Mouse (Mus musculus): Measurements from ENCODE around the gene Gm17571. TPM values are rescaled to one million over a fixed set of nuclear protein-coding genes. Genes with fewer than 3 reads are reported as not detected.
A peak's percentile ranks its signal among the peaks of the same experiment; 100 is the strongest.

The Gm17571 gene
- polyA plus RNA-seq, 1 experiment from 2014 or later, result not detected

- H3K9ac ChIP-seq (ENCODE audit: low read length), result no peak overlapping the region
- H3K27me3 ChIP-seq (ENCODE audit: control insufficient read depth, insufficient read depth, low read depth, low read length), result no peaks in the 10 kb centered on the region
- H3K27ac ChIP-seq (ENCODE audit: low read length), result peak overlapping the region; percentile 91
- ATAC-seq (ENCODE audit: low read depth), result peak; percentile 63
- H3K36me3 ChIP-seq (ENCODE audit: control insufficient read depth, insufficient read depth, low read length), result no peaks in the 10 kb centered on the region
- no peak overlapping the region for H3K4me3 ChIP-seq (ENCODE audit: low read length)
- peak overlapping the region; percentile 45; the same call in 1 of the 2 replicates for H3K4me2 ChIP-seq (ENCODE audit: low read depth, low read length)
- no peaks in the 10 kb centered on the region for H3K9me3 ChIP-seq (ENCODE audit: control insufficient read depth, low read length)
- peaks cover 38% of the 10 kb centered on the region for H3K4me1 ChIP-seq (replicated peaks; ENCODE audit: control insufficient read depth, insufficient read depth, low read length)
- 41% methylated on average over 5 of the region's 5 CpGs for WGBS
Measured at GRCm38 (mm10) chr9:13483199-13484068, 36.9 kb upstream of the Gm17571 start.

GRCm38 (mm10) chr9:13479275-13479674 is 32.7 kb upstream of the Gm17571 start:
- ATAC-seq (ENCODE audit: low read depth), result no peak
- no peak overlapping the region for H3K27ac ChIP-seq (ENCODE audit: low read length)
- no peaks in the 10 kb centered on the region for H3K27me3 ChIP-seq (ENCODE audit: control insufficient read depth, insufficient read depth, low read depth, low read length)
- no peaks in the 10 kb centered on the region for H3K9me3 ChIP-seq (ENCODE audit: control insufficient read depth, low read length)
- 34% methylated on average over 4 of the region's 4 CpGs for WGBS
- no peak overlapping the region for H3K9ac ChIP-seq (ENCODE audit: low read length)
- H3K4me1 ChIP-seq (replicated peaks; ENCODE audit: control insufficient read depth, insufficient read depth, low read length), result peaks cover 15% of the 10 kb centered on the region
- no peaks in the 10 kb centered on the region for H3K36me3 ChIP-seq (ENCODE audit: control insufficient read depth, insufficient read depth, low read length)
- H3K4me3 ChIP-seq (ENCODE audit: low read length), result no peak overlapping the region
- H3K4me2 ChIP-seq (ENCODE audit: low read depth, low read length), result no peak overlapping the region

- no peak for ATAC-seq (ENCODE audit: low read depth)
- Histone ChIP-seq H3K27me3 (ENCODE audit: control insufficient read depth, insufficient read depth, low read depth, low read length) (no peaks in the 10 kb centered on the region), H3K4me3 (ENCODE audit: low read length) (no peak overlapping the region), H3K4me1 (replicated peaks; ENCODE audit: control insufficient read depth, insufficient read depth, low read length) (no peaks in the 10 kb centered on the region), H3K27ac (ENCODE audit: low read length) (no peak overlapping the region), H3K4me2 (ENCODE audit: low read depth, low read length) (no peak overlapping the region), H3K36me3 (ENCODE audit: control insufficient read depth, insufficient read depth, low read length) (no peaks in the 10 kb centered on the region), H3K9me3 (ENCODE audit: control insufficient read depth, low read length) (no peaks in the 10 kb centered on the region), H3K9ac (ENCODE audit: low read length) (no peak overlapping the region)
- WGBS, result 89% methylated on average over 5 of the region's 5 CpGs
Measured at GRCm38 (mm10) chr9:13474951-13475350, 28.4 kb upstream of the Gm17571 start.

GRCm38 (mm10) chr9:13470013-13470412 is 23.5 kb upstream of the Gm17571 start:
- Histone ChIP-seq H3K27me3 (ENCODE audit: control insufficient read depth, insufficient read depth, low read depth, low read length) (no peaks in the 10 kb centered on the region), H3K27ac (ENCODE audit: low read length) (peak overlapping the region; percentile 56; the same call in 1 of the 2 replicates), H3K9ac (ENCODE audit: low read length) (no peak overlapping the region), H3K4me3 (ENCODE audit: low read length) (no peak overlapping the region), H3K4me2 (ENCODE audit: low read depth, low read length) (no peak overlapping the region), H3K36me3 (ENCODE audit: control insufficient read depth, insufficient read depth, low read length) (no peaks in the 10 kb centered on the region), H3K9me3 (ENCODE audit: control insufficient read depth, low read length) (no peaks in the 10 kb centered on the region), H3K4me1 (replicated peaks; ENCODE audit: control insufficient read depth, insufficient read depth, low read length) (peaks cover 9% of the 10 kb centered on the region; the same call in 1 of the 2 replicates)
- peak; percentile 49; the same call in 1 of the 2 replicates for ATAC-seq (ENCODE audit: low read depth)
- 31% methylated on average over 7 of the region's 7 CpGs for WGBS

- WGBS, result 62% methylated on average over 6 of the region's 6 CpGs
- Histone ChIP-seq H3K4me3 (ENCODE audit: low read length) (no peak overlapping the region), H3K27ac (ENCODE audit: low read length) (peak overlapping the region; percentile 56; the same call in 1 of the 2 replicates), H3K27me3 (ENCODE audit: control insufficient read depth, insufficient read depth, low read depth, low read length) (no peaks in the 10 kb centered on the region), H3K9me3 (ENCODE audit: control insufficient read depth, low read length) (no peaks in the 10 kb centered on the region), H3K4me1 (replicated peaks; ENCODE audit: control insufficient read depth, insufficient read depth, low read length) (peaks cover 9% of the 10 kb centered on the region; the same call in 1 of the 2 replicates), H3K36me3 (ENCODE audit: control insufficient read depth, insufficient read depth, low read length) (no peaks in the 10 kb centered on the region), H3K9ac (ENCODE audit: low read length) (no peak overlapping the region; the same call in 1 of the 2 replicates), H3K4me2 (ENCODE audit: low read depth, low read length) (no peak overlapping the region)
- no peak for ATAC-seq (ENCODE audit: low read depth)
Measured at GRCm38 (mm10) chr9:13468778-13469177, 22.2 kb upstream of the Gm17571 start.

GRCm38 (mm10) chr9:13467745-13468144 is 21.2 kb upstream of the Gm17571 start:
- H3K27ac ChIP-seq (ENCODE audit: low read length), result no peak overlapping the region
- no peak for ATAC-seq (ENCODE audit: low read depth)
- WGBS, result 83% methylated on average over 7 of the region's 7 CpGs

GRCm38 (mm10) chr9:13466816-13467215 is 20.3 kb upstream of the Gm17571 start:
- Histone ChIP-seq H3K27me3 (ENCODE audit: control insufficient read depth, insufficient read depth, low read depth, low read length) (no peaks in the 10 kb centered on the region), H3K9ac (ENCODE audit: low read length) (no peak overlapping the region), H3K36me3 (ENCODE audit: control insufficient read depth, insufficient read depth, low read length) (no peaks in the 10 kb centered on the region), H3K27ac (ENCODE audit: low read length) (no peak overlapping the region), H3K9me3 (ENCODE audit: control insufficient read depth, low read length) (no peaks in the 10 kb centered on the region), H3K4me3 (ENCODE audit: low read length) (no peak overlapping the region), H3K4me1 (replicated peaks; ENCODE audit: control insufficient read depth, insufficient read depth, low read length) (peaks cover 9% of the 10 kb centered on the region; the same call in 1 of the 2 replicates), H3K4me2 (ENCODE audit: low read depth, low read length) (no peak overlapping the region)
- 80% methylated on average over 10 of the region's 10 CpGs for WGBS
- ATAC-seq (ENCODE audit: low read depth), result no peak

More at GRCm38 (mm10) chr9:13467745-13468144, 21.2 kb upstream of the Gm17571 start:
- Histone ChIP-seq H3K27me3 (ENCODE audit: control insufficient read depth, insufficient read depth, low read depth, low read length) (no peaks in the 10 kb centered on the region), H3K36me3 (ENCODE audit: control insufficient read depth, insufficient read depth, low read length) (no peaks in the 10 kb centered on the region), H3K4me1 (replicated peaks; ENCODE audit: control insufficient read depth, insufficient read depth, low read length) (peaks cover 9% of the 10 kb centered on the region; the same call in 1 of the 2 replicates), H3K4me2 (ENCODE audit: low read depth, low read length) (no peak overlapping the region), H3K9ac (ENCODE audit: low read length) (no peak overlapping the region), H3K4me3 (ENCODE audit: low read length) (no peak overlapping the region), H3K9me3 (ENCODE audit: control insufficient read depth, low read length) (no peaks in the 10 kb centered on the region)

- 62% methylated on average over 4 of the region's 4 CpGs for WGBS
- Histone ChIP-seq H3K4me1 (replicated peaks; ENCODE audit: control insufficient read depth, insufficient read depth, low read length) (peaks cover 9% of the 10 kb centered on the region; the same call in 1 of the 2 replicates), H3K4me2 (ENCODE audit: low read depth, low read length) (no peak overlapping the region), H3K27ac (ENCODE audit: low read length) (no peak overlapping the region), H3K9me3 (ENCODE audit: control insufficient read depth, low read length) (no peaks in the 10 kb centered on the region), H3K4me3 (ENCODE audit: low read length) (no peak overlapping the region), H3K27me3 (ENCODE audit: control insufficient read depth, insufficient read depth, low read depth, low read length) (no peaks in the 10 kb centered on the region), H3K36me3 (ENCODE audit: control insufficient read depth, insufficient read depth, low read length) (no peaks in the 10 kb centered on the region), H3K9ac (ENCODE audit: low read length) (no peak overlapping the region)
- ATAC-seq (ENCODE audit: low read depth), result no peak
Measured at GRCm38 (mm10) chr9:13466351-13466750, 19.8 kb upstream of the Gm17571 start.

GRCm38 (mm10) chr9:13465358-13466020 is 18.9 kb upstream of the Gm17571 start:
- H3K36me3 ChIP-seq (ENCODE audit: control insufficient read depth, insufficient read depth, low read length), result no peaks in the 10 kb centered on the region
- no peak overlapping the region for H3K4me3 ChIP-seq (ENCODE audit: low read length)
- no peaks in the 10 kb centered on the region for H3K9me3 ChIP-seq (ENCODE audit: control insufficient read depth, low read length)
- no peak overlapping the region for H3K27ac ChIP-seq (ENCODE audit: low read length)
- WGBS, result 56% methylated on average over 4 of the region's 4 CpGs
- H3K27me3 ChIP-seq (ENCODE audit: control insufficient read depth, insufficient read depth, low read depth, low read length), result no peaks in the 10 kb centered on the region
- no peak overlapping the region for H3K4me2 ChIP-seq (ENCODE audit: low read depth, low read length)
- H3K4me1 ChIP-seq (replicated peaks; ENCODE audit: control insufficient read depth, insufficient read depth, low read length), result peaks cover 9% of the 10 kb centered on the region; the same call in 1 of the 2 replicates
- ATAC-seq (ENCODE audit: low read depth), result no peak
- H3K9ac ChIP-seq (ENCODE audit: low read length), result no peak overlapping the region

Measured in lung, embryonic 16.5 days (tissue).